Mouse (Mus musculus) olfactory bulb, adult 2 months (tissue): ENCODE results near the gene Dkc1.

ENCODE experiments used
- CTCF ChIP-seq: fragments of 200-500 bp; IDR thresholded peaks from 2 replicates; pipeline ENCODE4 v1.5.1; 2012; ENCODE audit warnings: low read depth, mild to moderate bottlenecking, low read length, moderate library complexity; ENCODE audit not compliant: insufficient read depth
- POLR2A ChIP-seq: fragments of 200-500 bp; IDR thresholded peaks from 2 replicates; pipeline ENCODE4 v1.6.1; 2012; ENCODE audit warnings: mild to moderate bottlenecking, low read depth, low read length, moderate library complexity; ENCODE audit not compliant: insufficient read depth

DNA sequence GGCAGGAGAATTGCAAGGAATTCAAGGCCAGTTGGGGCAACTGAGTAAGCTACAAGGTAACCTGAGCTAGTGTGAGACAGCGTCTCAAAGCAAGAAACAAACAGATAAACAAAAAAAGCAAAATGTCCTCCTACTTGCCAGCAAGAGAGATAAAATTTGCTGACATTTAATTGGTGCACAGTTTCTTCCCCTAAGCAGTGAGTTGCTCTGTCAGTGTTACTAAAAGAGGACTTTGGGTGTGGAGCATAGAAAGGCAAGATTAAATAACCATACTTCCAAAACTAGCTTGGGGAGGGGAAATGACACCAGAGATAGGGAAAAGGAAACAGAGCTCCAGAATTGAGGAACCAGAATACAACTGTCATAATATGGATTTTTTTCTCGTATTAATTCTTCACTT lies 33.8 kb downstream of the Dkc1 start:
- TF ChIP-seq CTCF (no peak), POLR2A (no peak)
